Mouse (Mus musculus): ENCODE data around the gene Cdca4. TPM values are rescaled to one million over a fixed set of nuclear protein-coding genes. Genes with fewer than 3 reads are reported as not detected.

The Cdca4 gene
- polyA plus RNA-seq, 1 experiment from 2014 or later, result 30.4 TPM

DNA sequence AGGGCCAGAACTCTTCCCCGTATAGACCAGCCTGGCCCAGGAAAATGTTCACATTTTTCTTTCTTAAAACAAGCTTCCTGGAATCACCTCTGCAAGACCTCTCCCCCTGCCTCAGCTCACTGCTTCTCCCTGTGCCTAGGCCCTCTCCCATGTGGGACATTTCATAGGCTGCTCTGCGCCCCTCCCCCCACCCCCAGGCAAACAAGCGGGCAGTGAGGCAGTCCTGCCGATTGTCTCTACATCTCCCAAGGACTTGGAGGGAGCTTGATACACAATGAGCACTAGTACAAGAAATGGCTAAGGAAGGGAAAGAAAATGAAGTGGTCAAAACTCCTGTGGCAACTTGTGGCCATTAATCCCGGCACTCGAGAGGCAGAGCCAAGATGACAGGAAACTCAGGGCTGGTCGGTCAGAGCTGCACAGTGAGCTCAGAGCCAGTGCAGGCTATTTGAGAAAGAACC is 34.8 kb downstream of the Cdca4 start:
- Histone ChIP-seq H3K36me3 (replicated peaks; ENCODE audit: insufficient read depth, low read length) (no peaks in the 10 kb centered on the region), H3K4me2 (ENCODE audit: low read depth, low read length) (no peak overlapping the region), H3K4me1 (ENCODE audit: insufficient read depth) (no peaks in the 10 kb centered on the region), H3K27me3 (ENCODE audit: insufficient read depth, low read length) (peaks cover 16% of the 10 kb centered on the region; the same call in 1 of the 2 replicates), H3K9ac (replicated peaks) (no peak overlapping the region), H3K27ac (ENCODE audit: low read depth) (no peak overlapping the region), H3K9me3 (ENCODE audit: low read length) (no peaks in the 10 kb centered on the region), H3K4me3 (ENCODE audit: low read depth, low read length) (no peak overlapping the region)
- DNase-seq (no peak), ATAC-seq (no peak)
- WGBS (ENCODE audit: insufficient replicate concordance), result 44% methylated on average over 7 of the region's 7 CpGs
- TF ChIP-seq EP300 (IDR thresholded peaks at IDR 0.05; ENCODE audit: low read depth) (no peak), CTCF (IDR thresholded peaks at IDR 0.05; ENCODE audit: low read depth) (no peak)

DNA sequence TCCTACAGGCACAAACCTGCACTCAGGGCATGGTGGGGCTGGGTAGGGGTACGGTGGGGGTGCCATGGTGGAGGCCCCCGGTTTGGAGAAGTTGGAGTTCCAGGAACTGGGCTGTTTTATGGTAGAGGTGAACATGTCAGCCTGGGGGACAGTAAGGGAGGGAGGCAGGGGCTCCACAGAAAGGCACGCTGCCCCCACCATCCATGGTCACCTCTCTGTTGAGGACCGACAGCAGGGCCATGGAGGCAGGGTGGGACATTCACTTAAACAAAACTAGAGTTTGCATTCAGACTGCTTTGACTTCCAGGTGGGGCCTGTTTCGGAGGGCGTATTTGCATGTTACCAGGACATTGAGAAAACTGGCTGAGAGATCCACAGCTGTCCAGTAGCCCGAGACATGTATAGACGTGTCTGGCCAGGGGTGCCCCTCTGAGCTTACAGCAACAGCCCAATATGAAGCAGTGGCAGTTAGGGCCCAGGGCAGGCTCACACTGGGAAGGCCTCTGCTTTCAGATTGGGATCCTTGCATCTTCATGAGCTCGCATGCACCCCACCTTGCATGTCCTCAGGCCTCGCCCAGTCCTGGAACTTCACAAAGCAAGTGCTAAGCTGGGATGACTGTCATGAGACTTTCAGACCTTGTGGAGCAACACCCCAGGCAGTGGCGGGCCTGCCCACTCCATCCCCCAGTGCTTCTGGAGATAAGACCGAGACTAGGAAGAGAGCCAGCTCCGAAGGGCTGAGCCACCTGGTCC is 35.4 kb downstream of the Cdca4 start:
- H3K4me2 ChIP-seq (ENCODE audit: low read depth, low read length), result no peak overlapping the region
- no peaks in the 10 kb centered on the region for H3K4me1 ChIP-seq (ENCODE audit: insufficient read depth)
- ATAC-seq, result peak; percentile 30; the same call in 1 of the 2 replicates
- DNase-seq, result no peak
- H3K9me3 ChIP-seq (ENCODE audit: low read length), result no peaks in the 10 kb centered on the region
- no peaks in the 10 kb centered on the region for H3K36me3 ChIP-seq (replicated peaks; ENCODE audit: insufficient read depth, low read length)
- peaks cover 16% of the 10 kb centered on the region; the same call in 1 of the 2 replicates for H3K27me3 ChIP-seq (ENCODE audit: insufficient read depth, low read length)
- no peak for TF ChIP-seq EP300 (IDR thresholded peaks at IDR 0.05; ENCODE audit: low read depth)
- no peak for TF ChIP-seq CTCF (IDR thresholded peaks at IDR 0.05; ENCODE audit: low read depth)
- no peak overlapping the region for H3K9ac ChIP-seq (replicated peaks)
- no peak overlapping the region for H3K4me3 ChIP-seq (ENCODE audit: low read depth, low read length)
- H3K27ac ChIP-seq (ENCODE audit: low read depth), result no peak overlapping the region
- WGBS (ENCODE audit: insufficient replicate concordance), result 58% methylated on average over 13 of the region's 13 CpGs

DNA sequence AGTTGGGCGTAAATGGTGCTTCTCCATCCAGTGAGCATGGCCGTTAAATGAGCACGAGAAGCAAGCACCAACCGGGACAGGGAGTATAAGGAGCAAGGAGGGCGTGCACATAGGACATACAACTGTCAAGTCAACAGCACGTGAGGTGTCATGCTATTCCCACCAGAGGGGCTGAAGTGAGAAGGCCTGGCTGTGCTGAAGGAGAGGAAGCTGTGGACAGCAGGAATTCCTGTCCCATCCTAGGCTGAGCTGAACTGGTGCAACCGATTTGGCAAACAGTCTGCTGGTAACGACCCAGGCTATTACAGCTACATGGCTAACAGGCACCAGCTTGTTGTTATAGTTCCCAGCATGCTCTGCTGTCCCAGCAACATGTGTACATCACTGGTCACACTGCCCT is 38.2 kb downstream of the Cdca4 start:
- no peaks in the 10 kb centered on the region for H3K36me3 ChIP-seq (replicated peaks; ENCODE audit: insufficient read depth, low read length)
- no peak overlapping the region for H3K9ac ChIP-seq (replicated peaks)
- H3K4me1 ChIP-seq (ENCODE audit: insufficient read depth), result no peaks in the 10 kb centered on the region
- 67% methylated on average over 8 of the region's 8 CpGs for WGBS (ENCODE audit: insufficient replicate concordance)
- DNase-seq (no peak), ATAC-seq (no peak)
- H3K27ac ChIP-seq (ENCODE audit: low read depth), result no peak overlapping the region
- peaks cover 7% of the 10 kb centered on the region; the same call in 1 of the 2 replicates for H3K27me3 ChIP-seq (ENCODE audit: insufficient read depth, low read length)
- H3K4me2 ChIP-seq (ENCODE audit: low read depth, low read length), result no peak overlapping the region
- TF ChIP-seq CTCF (IDR thresholded peaks at IDR 0.05; ENCODE audit: low read depth) (no peak), EP300 (IDR thresholded peaks at IDR 0.05; ENCODE audit: low read depth) (no peak)
- no peak overlapping the region for H3K4me3 ChIP-seq (ENCODE audit: low read depth, low read length)
- no peaks in the 10 kb centered on the region for H3K9me3 ChIP-seq (ENCODE audit: low read length)

DNA sequence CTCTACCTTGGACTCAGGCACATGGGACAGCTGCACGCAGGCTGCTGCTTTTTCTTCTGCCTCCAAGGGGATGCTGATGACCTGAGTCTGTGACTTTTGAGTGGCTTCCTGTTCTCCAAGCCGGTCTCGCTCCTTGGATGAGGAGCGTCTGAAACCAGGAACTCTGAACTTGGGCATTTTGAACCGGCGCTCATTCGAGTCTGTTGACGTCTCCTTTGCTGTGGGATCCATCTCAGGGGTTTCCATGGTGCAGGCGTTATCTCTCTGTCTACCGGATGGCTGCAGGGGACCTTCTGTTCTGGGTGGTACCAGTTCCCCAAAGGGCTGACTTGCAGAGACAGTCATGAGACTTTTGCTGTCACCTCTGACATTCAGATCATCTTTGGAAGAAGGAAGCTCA is 54.7 kb downstream of the Cdca4 start:
- H3K4me1 ChIP-seq (ENCODE audit: insufficient read depth), result no peaks in the 10 kb centered on the region
- H3K27ac ChIP-seq (ENCODE audit: low read depth), result no peak overlapping the region
- H3K27me3 ChIP-seq (ENCODE audit: insufficient read depth, low read length), result no peaks in the 10 kb centered on the region
- no peak overlapping the region for H3K4me3 ChIP-seq (ENCODE audit: low read depth, low read length)
- no peak overlapping the region for H3K4me2 ChIP-seq (ENCODE audit: low read depth, low read length)
- WGBS (ENCODE audit: insufficient replicate concordance), result 77% methylated on average over 10 of the region's 10 CpGs
- H3K9ac ChIP-seq (replicated peaks), result no peak overlapping the region
- ATAC-seq (no peak), DNase-seq (no peak)
- H3K36me3 ChIP-seq (replicated peaks; ENCODE audit: insufficient read depth, low read length), result no peaks in the 10 kb centered on the region
- no peaks in the 10 kb centered on the region for H3K9me3 ChIP-seq (ENCODE audit: low read length)
- no peak for TF ChIP-seq EP300 (IDR thresholded peaks at IDR 0.05; ENCODE audit: low read depth)
- no peak for TF ChIP-seq CTCF (IDR thresholded peaks at IDR 0.05; ENCODE audit: low read depth)

DNA sequence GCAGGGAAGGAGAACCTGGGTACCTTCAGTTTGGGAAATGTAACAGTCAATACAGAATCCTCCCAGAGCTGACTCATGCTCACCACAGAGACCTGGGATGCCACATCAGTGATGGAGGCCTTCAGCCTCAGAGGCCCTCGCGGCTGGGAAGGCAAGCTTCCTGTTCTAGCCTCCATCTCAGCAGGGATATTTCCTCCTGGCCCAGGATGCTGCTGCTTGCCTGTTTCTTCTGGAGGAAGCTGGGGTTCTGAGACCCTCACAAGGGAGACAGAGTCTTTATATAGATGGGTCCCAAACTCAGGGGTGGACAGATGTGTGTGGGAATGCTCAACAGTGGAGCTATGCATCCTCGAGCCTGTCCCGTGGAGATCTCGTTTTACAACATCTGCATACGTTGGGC is 55.2 kb downstream of the Cdca4 start:
- no peaks in the 10 kb centered on the region for H3K27me3 ChIP-seq (ENCODE audit: insufficient read depth, low read length)
- H3K36me3 ChIP-seq (replicated peaks; ENCODE audit: insufficient read depth, low read length), result no peaks in the 10 kb centered on the region
- H3K9ac ChIP-seq (replicated peaks), result no peak overlapping the region
- H3K4me1 ChIP-seq (ENCODE audit: insufficient read depth), result no peaks in the 10 kb centered on the region
- no peak overlapping the region for H3K27ac ChIP-seq (ENCODE audit: low read depth)
- DNase-seq, result no peak
- no peak for ATAC-seq
- 63% methylated on average over 6 of the region's 6 CpGs for WGBS (ENCODE audit: insufficient replicate concordance)
- no peak overlapping the region for H3K4me3 ChIP-seq (ENCODE audit: low read depth, low read length)
- no peak overlapping the region for H3K4me2 ChIP-seq (ENCODE audit: low read depth, low read length)
- no peaks in the 10 kb centered on the region for H3K9me3 ChIP-seq (ENCODE audit: low read length)
- TF ChIP-seq EP300 (IDR thresholded peaks at IDR 0.05; ENCODE audit: low read depth) (no peak), CTCF (IDR thresholded peaks at IDR 0.05; ENCODE audit: low read depth) (no peak)

DNA sequence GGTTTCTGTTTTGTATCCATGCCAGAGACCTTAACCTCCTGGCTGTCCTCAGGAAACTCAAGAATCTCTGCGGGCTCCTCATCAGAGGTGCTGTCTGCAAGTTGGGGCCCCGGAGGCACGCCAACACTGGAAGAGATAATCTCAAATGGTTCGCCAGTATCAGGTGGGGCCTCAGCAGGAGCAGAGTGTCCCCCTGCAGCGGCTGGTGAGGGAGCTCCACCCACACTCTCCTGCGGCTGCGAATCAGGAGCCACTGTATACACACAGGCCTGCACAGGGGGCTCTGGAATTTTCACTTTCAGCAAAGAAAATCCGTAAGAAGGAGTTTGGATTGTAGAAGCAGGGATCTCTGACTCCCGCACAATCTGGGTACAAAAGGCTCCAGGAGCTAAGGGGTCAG is 55.9 kb downstream of the Cdca4 start:
- WGBS (ENCODE audit: insufficient replicate concordance), result 52% methylated on average over 9 of the region's 9 CpGs
- Histone ChIP-seq H3K9me3 (ENCODE audit: low read length) (no peaks in the 10 kb centered on the region), H3K4me2 (ENCODE audit: low read depth, low read length) (no peak overlapping the region), H3K27ac (ENCODE audit: low read depth) (no peak overlapping the region), H3K4me3 (ENCODE audit: low read depth, low read length) (no peak overlapping the region), H3K4me1 (ENCODE audit: insufficient read depth) (no peaks in the 10 kb centered on the region), H3K9ac (replicated peaks) (no peak overlapping the region), H3K36me3 (replicated peaks; ENCODE audit: insufficient read depth, low read length) (no peaks in the 10 kb centered on the region), H3K27me3 (ENCODE audit: insufficient read depth, low read length) (no peaks in the 10 kb centered on the region)
- DNase-seq, result no peak
- TF ChIP-seq EP300 (IDR thresholded peaks at IDR 0.05; ENCODE audit: low read depth) (no peak), CTCF (IDR thresholded peaks at IDR 0.05; ENCODE audit: low read depth) (no peak)
- ATAC-seq, result no peak

Data from liver, postnatal 0 days (tissue).